Mouse (Mus musculus): Measurements from ENCODE around the gene Orm3. TPM values are rescaled to one million over a fixed set of nuclear protein-coding genes. Genes with fewer than 3 reads are reported as not detected.

The Orm3 gene
- polyA plus RNA-seq, 1 experiment from 2014 or later = not detected

DNA sequence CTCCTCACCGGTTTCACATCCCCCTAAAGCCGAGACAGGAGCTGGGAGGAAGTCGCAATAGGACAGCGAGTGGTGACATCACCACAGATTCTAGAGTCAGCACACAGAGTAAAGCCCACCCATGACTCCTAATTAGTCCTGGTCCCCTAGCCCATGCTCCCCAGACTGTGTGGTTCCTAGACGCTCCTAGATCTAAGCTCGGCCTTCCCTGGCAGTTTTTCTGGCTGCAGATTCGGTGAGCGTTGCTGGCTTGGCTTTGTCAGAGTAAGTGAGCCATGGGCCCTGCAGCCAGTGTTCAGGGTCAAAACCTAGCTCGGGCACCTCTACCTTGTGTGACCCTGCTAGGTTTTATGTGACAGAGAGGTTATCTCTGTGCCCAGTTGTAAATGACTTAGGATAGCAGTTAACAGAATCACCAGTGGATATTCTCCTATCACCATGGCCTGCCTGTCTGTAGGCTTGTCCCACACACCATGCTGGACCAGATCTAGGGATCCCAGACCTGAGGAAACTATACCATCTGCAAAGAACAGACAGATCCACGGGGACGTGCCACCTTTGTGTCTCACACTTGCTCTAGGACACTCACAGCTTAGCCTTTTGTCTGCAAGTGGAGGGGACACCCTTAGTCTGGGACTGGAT, 34.0 kb downstream of the Orm3 start:
- H3K36me3 ChIP-seq (ENCODE audit: control insufficient read depth, insufficient read depth, low read length) = peaks cover 44% of the 10 kb centered on the region
- H3K4me3 ChIP-seq (ENCODE audit: low read depth, low read length) = no peak overlapping the region
- no peaks in the 10 kb centered on the region for H3K9me3 ChIP-seq (ENCODE audit: control insufficient read depth, low read length)
- WGBS = 66% methylated on average over 11 of the region's 11 CpGs
- 0 out of 2 replicates have a peak overlapping the region, but pooled peaks have one; percentile 21 for H3K27ac ChIP-seq (replicated peaks; ENCODE audit: low read depth, low read length)
- DNase-seq (ENCODE audit: low spot score) (no peak), ATAC-seq (ENCODE audit: low read depth) (no peak)
- no peaks in the 10 kb centered on the region for H3K4me1 ChIP-seq (ENCODE audit: control insufficient read depth, insufficient read depth, low read length)
- no peak overlapping the region for H3K4me2 ChIP-seq (ENCODE audit: low read depth, low read length)
- H3K9ac ChIP-seq (ENCODE audit: low read depth, low read length) = no peak overlapping the region
- no peaks in the 10 kb centered on the region for H3K27me3 ChIP-seq (replicated peaks; ENCODE audit: control insufficient read depth, insufficient read depth, low read length)

DNA sequence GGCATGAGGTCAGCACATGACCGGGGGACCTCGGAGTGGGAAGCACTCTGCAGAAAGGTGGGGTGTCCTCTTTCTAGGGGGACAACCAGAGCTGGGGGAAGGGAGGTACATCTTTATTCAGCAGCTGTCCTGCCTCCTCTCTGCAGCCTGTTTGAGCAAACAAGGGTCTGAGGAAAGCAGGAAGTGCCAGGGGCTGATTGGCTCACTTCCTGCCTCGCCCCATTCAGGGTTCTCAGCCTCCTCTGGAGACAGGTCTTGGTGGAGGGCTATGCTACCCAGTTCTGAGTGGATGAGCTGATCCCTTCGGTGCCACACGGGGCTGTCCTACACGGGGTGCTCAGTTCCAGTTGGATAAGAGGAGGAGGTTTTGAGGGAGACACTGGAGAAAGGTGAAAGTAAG, 35.4 kb downstream of the Orm3 start:
- WGBS = 74% methylated on average over 6 of the region's 6 CpGs
- no peaks in the 10 kb centered on the region for H3K4me1 ChIP-seq (ENCODE audit: control insufficient read depth, insufficient read depth, low read length)
- H3K9me3 ChIP-seq (ENCODE audit: control insufficient read depth, low read length) = no peaks in the 10 kb centered on the region
- DNase-seq (ENCODE audit: low spot score) = no peak
- H3K27me3 ChIP-seq (replicated peaks; ENCODE audit: control insufficient read depth, insufficient read depth, low read length) = no peaks in the 10 kb centered on the region
- no peak for ATAC-seq (ENCODE audit: low read depth)
- no peak overlapping the region for H3K4me3 ChIP-seq (ENCODE audit: low read depth, low read length)
- no peak overlapping the region for H3K27ac ChIP-seq (replicated peaks; ENCODE audit: low read depth, low read length)
- no peak overlapping the region for H3K4me2 ChIP-seq (ENCODE audit: low read depth, low read length)
- H3K36me3 ChIP-seq (ENCODE audit: control insufficient read depth, insufficient read depth, low read length) = peaks cover 41% of the 10 kb centered on the region
- no peak overlapping the region for H3K9ac ChIP-seq (ENCODE audit: low read depth, low read length)

DNA sequence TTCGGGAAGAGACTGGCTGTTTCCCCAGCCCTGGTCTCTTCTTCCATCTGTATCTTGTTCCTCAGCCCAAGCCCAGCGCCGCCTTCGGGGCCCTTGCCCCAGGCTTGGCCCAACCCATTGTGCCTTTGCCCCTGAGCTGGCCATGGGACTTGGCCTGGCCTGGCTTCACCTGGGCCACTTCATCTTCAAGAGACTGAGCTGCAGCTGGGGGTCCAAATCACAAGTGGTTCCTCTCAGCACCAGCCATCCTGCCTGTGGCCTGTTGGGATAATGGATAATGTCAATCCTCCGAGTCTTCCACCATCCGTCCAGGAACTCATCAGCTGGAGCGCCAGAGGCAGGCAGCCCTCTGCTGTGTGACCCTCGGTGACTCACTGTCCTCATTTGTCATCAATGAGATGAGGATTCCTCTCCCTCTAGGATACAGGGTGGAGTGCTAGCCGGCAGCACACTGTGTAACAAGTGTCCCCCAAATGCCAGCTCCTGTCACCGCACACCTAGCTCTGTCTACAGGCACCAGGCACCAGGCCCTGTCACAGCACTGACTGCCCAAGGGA, 42.1 kb downstream of the Orm3 start:
- H3K36me3 ChIP-seq (ENCODE audit: control insufficient read depth, insufficient read depth, low read length) = peaks cover 40% of the 10 kb centered on the region
- no peaks in the 10 kb centered on the region for H3K27me3 ChIP-seq (replicated peaks; ENCODE audit: control insufficient read depth, insufficient read depth, low read length)
- 88% methylated on average over 10 of the region's 10 CpGs for WGBS
- H3K9me3 ChIP-seq (ENCODE audit: control insufficient read depth, low read length) = no peaks in the 10 kb centered on the region
- no peak overlapping the region for H3K4me2 ChIP-seq (ENCODE audit: low read depth, low read length)
- peaks cover 29% of the 10 kb centered on the region for H3K4me1 ChIP-seq (ENCODE audit: control insufficient read depth, insufficient read depth, low read length)
- no peak overlapping the region for H3K4me3 ChIP-seq (ENCODE audit: low read depth, low read length)
- DNase-seq (ENCODE audit: low spot score) (no peak), ATAC-seq (ENCODE audit: low read depth) (no peak)
- H3K9ac ChIP-seq (ENCODE audit: low read depth, low read length) = 0 out of 2 replicates have a peak overlapping the region, but pooled peaks have one; percentile 19
- H3K27ac ChIP-seq (replicated peaks; ENCODE audit: low read depth, low read length) = no peak overlapping the region

DNA sequence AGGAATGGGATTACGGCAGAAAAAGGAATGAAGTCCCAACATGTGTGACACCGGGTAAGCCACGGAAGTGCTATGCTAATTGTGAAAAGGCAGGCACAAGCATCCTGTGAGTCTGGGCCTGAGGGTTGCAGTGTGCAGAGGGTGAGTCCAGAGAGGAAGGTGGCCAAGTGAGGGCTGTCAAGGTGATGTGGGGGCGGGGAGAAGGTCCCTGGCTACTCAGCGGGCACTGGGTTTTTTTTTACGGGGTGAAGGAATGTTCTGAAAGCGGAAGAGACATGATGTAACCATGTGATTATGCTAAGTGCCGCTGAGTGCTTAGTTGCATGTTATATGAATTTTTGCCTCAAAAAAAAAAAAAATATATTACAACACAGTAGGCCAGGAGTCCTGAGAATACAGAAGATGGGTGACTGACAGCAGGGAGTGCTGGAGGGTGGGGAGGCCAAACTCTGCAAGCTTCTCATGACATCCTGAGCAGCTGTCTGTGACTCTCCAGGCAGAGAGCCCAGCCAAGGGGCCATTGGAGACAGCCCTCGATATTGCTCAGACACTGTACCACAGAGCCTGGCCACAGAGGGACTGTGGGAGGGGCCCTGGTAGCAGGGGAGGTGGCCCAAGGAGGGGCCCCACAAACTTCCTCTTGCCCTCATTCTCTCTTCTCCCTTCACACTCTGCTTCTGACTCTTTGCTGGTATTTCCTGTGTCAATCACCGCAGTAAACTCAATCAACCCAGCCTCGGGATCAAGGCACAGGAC, 43.1 kb downstream of the Orm3 start:
- 40% methylated on average over 11 of the region's 11 CpGs for WGBS
- Histone ChIP-seq H3K9me3 (ENCODE audit: control insufficient read depth, low read length) (no peaks in the 10 kb centered on the region), H3K4me1 (ENCODE audit: control insufficient read depth, insufficient read depth, low read length) (peaks cover 37% of the 10 kb centered on the region), H3K27ac (replicated peaks; ENCODE audit: low read depth, low read length) (peak overlapping the region; percentile 48), H3K4me2 (ENCODE audit: low read depth, low read length) (no peak overlapping the region), H3K27me3 (replicated peaks; ENCODE audit: control insufficient read depth, insufficient read depth, low read length) (no peaks in the 10 kb centered on the region), H3K36me3 (ENCODE audit: control insufficient read depth, insufficient read depth, low read length) (peaks cover 33% of the 10 kb centered on the region), H3K4me3 (ENCODE audit: low read depth, low read length) (no peak overlapping the region), H3K9ac (ENCODE audit: low read depth, low read length) (peak overlapping the region; percentile 35; the same call in 1 of the 2 replicates)
- DNase-seq (ENCODE audit: low spot score) (peak; percentile 64), ATAC-seq (ENCODE audit: low read depth) (peak; percentile 26; the same call in 1 of the 2 replicates)

DNA sequence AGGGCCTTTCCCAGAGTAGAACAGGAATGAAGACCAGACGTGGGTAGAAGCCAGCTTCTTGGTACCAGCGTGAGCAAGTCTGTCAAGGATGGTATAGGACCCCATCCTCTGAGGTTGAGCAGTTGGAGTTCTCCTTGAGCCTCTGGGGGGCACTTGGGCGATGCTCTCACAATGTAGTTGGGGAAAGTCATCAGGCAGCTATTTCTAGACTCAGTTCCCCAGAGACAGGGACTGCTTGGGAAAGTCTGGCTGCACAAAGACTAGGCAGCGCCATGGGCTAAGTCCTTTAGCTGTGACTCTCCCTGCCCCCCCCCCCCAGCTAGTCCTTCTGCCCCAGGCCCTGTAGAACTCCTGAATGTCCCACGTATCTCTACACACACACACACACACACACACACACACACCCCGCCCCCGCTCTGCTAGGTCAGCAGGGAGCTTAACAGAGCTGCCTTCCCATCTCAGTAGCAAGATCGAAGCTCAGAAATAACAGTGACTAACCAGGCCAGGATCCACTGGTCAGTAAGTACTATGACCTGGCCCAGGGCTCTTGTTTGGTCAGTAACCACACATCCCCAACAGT, 43.8 kb downstream of the Orm3 start:
- ATAC-seq (ENCODE audit: low read depth) (no peak), DNase-seq (ENCODE audit: low spot score) (peak; percentile 69)
- WGBS = 50% methylated on average over 8 of the region's 8 CpGs
- Histone ChIP-seq H3K4me1 (ENCODE audit: control insufficient read depth, insufficient read depth, low read length) (peaks cover 44% of the 10 kb centered on the region), H3K27ac (replicated peaks; ENCODE audit: low read depth, low read length) (peak overlapping the region; percentile 48), H3K27me3 (replicated peaks; ENCODE audit: control insufficient read depth, insufficient read depth, low read length) (no peaks in the 10 kb centered on the region), H3K36me3 (ENCODE audit: control insufficient read depth, insufficient read depth, low read length) (peaks cover 26% of the 10 kb centered on the region), H3K4me2 (ENCODE audit: low read depth, low read length) (peak overlapping the region; percentile 8; the same call in 1 of the 2 replicates), H3K9ac (ENCODE audit: low read depth, low read length) (no peak overlapping the region), H3K4me3 (ENCODE audit: low read depth, low read length) (no peak overlapping the region), H3K9me3 (ENCODE audit: control insufficient read depth, low read length) (no peaks in the 10 kb centered on the region)

DNA sequence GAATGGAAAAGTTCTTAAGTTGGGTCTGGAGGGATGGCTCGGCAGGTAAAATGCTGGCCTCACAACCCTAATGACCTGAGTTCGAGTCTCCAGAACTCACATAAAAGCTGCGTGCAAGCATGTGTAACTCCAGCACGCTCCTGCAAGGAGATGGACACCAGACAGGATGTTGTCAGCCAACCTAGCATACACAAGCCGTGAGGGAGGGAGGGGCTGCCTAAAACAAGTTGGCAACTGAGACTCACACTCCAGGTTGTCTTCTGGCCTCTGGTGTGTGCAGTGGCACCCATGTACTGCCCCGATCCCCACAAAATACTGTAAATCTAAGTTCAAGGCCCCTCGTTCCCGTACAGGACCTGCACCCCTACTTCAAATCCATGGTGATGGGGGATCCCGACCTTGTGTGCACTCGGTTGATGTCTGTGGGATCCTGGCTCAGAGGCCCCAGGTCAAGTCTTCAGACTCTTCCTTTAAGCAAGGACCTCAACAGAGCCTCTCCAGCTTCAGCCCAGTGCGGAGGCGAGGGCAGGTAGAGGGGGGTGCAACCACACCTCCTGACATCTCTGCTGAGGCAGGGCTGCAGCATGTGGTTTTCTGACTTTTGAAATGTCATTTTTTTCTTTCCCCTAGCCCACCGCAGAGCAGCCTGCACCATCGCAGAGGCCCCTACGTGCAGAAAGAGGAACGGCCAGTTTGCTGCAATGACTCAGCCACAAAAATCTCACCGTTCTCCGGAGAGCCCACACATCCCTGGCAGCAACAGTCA, 44.8 kb downstream of the Orm3 start:
- DNase-seq (ENCODE audit: low spot score) (no peak), ATAC-seq (ENCODE audit: low read depth) (no peak)
- WGBS = 87% methylated on average over 18 of the region's 18 CpGs
- H3K9ac ChIP-seq (ENCODE audit: low read depth, low read length) = no peak overlapping the region
- peaks cover 16% of the 10 kb centered on the region for H3K36me3 ChIP-seq (ENCODE audit: control insufficient read depth, insufficient read depth, low read length)
- no peak overlapping the region for H3K4me2 ChIP-seq (ENCODE audit: low read depth, low read length)
- H3K4me3 ChIP-seq (ENCODE audit: low read depth, low read length) = no peak overlapping the region
- no peaks in the 10 kb centered on the region for H3K9me3 ChIP-seq (ENCODE audit: control insufficient read depth, low read length)
- no peaks in the 10 kb centered on the region for H3K27me3 ChIP-seq (replicated peaks; ENCODE audit: control insufficient read depth, insufficient read depth, low read length)
- peaks cover 53% of the 10 kb centered on the region for H3K4me1 ChIP-seq (ENCODE audit: control insufficient read depth, insufficient read depth, low read length)
- no peak overlapping the region for H3K27ac ChIP-seq (replicated peaks; ENCODE audit: low read depth, low read length)

DNA sequence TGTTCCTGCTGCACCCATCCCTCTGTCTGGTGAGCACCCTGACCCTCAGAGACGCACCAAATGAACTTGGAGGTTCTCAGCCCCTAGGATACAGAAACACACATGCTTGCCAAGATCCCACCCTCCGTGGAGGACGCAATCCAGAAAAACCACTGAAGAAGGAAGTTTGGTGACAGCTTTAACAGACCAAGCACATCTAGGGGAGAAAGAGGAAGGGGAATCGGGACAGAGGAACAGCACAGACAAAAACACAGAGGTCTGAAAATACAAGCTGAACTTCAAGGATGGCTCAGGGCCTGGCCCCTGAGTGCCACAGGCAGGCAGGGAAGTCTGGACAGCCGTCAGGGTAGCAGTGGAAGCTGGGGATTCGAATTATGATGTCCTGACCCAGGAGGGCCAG, 45.7 kb downstream of the Orm3 start:
- ATAC-seq (ENCODE audit: low read depth) (no peak), DNase-seq (ENCODE audit: low spot score) (no peak)
- Histone ChIP-seq H3K4me1 (ENCODE audit: control insufficient read depth, insufficient read depth, low read length) (peaks cover 53% of the 10 kb centered on the region), H3K4me2 (ENCODE audit: low read depth, low read length) (peak overlapping the region; percentile 57; the same call in 1 of the 2 replicates), H3K27me3 (replicated peaks; ENCODE audit: control insufficient read depth, insufficient read depth, low read length) (no peaks in the 10 kb centered on the region), H3K9me3 (ENCODE audit: control insufficient read depth, low read length) (no peaks in the 10 kb centered on the region), H3K36me3 (ENCODE audit: control insufficient read depth, insufficient read depth, low read length) (peaks cover 13% of the 10 kb centered on the region; the same call in 1 of the 2 replicates), H3K9ac (ENCODE audit: low read depth, low read length) (0 out of 2 replicates have a peak overlapping the region, but pooled peaks have one; percentile 19), H3K4me3 (ENCODE audit: low read depth, low read length) (no peak overlapping the region), H3K27ac (replicated peaks; ENCODE audit: low read depth, low read length) (0 out of 2 replicates have a peak overlapping the region, but pooled peaks have one; percentile 10)
- WGBS = 65% methylated on average over 6 of the region's 6 CpGs

DNA sequence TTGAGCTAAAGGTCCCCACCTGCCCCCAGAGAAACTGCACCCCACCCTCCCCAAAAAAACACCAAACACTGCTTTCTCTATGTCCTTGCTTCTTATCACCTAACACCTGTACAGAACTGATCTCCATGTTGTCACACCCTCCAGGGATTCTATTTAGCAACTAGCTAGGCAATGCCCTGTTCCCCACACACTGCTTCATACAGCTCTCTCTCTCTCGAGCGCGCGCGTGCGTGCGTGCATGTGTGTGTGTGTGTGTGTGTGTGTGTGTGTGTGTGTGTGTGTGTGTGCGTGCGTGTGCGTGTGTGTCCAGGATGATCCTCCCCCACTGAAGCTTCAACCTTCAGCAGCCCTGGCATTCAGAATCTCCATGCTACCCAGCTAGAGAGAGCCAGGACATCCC, 46.1 kb downstream of the Orm3 start:
- peak overlapping the region; percentile 57; the same call in 1 of the 2 replicates for H3K4me2 ChIP-seq (ENCODE audit: low read depth, low read length)
- ATAC-seq (ENCODE audit: low read depth) (no peak), DNase-seq (ENCODE audit: low spot score) (no peak)
- H3K4me3 ChIP-seq (ENCODE audit: low read depth, low read length) = peak overlapping the region; percentile 27
- H3K27ac ChIP-seq (replicated peaks; ENCODE audit: low read depth, low read length) = peak overlapping the region; percentile 86
- peaks cover 53% of the 10 kb centered on the region for H3K4me1 ChIP-seq (ENCODE audit: control insufficient read depth, insufficient read depth, low read length)
- peak overlapping the region; percentile 59; the same call in 1 of the 2 replicates for H3K9ac ChIP-seq (ENCODE audit: low read depth, low read length)
- H3K9me3 ChIP-seq (ENCODE audit: control insufficient read depth, low read length) = no peaks in the 10 kb centered on the region
- WGBS = 79% methylated on average over 10 of the region's 10 CpGs
- H3K27me3 ChIP-seq (replicated peaks; ENCODE audit: control insufficient read depth, insufficient read depth, low read length) = no peaks in the 10 kb centered on the region
- peaks cover 8% of the 10 kb centered on the region; the same call in 1 of the 2 replicates for H3K36me3 ChIP-seq (ENCODE audit: control insufficient read depth, insufficient read depth, low read length)

All from embryonic facial prominence, embryonic 14.5 days (tissue).